Mouse (Mus musculus): ENCODE results near the gene Zfp346. TPM values are rescaled to one million over a fixed set of nuclear protein-coding genes. Genes with fewer than 3 reads are reported as not detected.

Gene Zfp346
- total and polyA plus RNA-seq, 3 experiments: 19.5 to 28.8 TPM; not detected in 1

DNA sequence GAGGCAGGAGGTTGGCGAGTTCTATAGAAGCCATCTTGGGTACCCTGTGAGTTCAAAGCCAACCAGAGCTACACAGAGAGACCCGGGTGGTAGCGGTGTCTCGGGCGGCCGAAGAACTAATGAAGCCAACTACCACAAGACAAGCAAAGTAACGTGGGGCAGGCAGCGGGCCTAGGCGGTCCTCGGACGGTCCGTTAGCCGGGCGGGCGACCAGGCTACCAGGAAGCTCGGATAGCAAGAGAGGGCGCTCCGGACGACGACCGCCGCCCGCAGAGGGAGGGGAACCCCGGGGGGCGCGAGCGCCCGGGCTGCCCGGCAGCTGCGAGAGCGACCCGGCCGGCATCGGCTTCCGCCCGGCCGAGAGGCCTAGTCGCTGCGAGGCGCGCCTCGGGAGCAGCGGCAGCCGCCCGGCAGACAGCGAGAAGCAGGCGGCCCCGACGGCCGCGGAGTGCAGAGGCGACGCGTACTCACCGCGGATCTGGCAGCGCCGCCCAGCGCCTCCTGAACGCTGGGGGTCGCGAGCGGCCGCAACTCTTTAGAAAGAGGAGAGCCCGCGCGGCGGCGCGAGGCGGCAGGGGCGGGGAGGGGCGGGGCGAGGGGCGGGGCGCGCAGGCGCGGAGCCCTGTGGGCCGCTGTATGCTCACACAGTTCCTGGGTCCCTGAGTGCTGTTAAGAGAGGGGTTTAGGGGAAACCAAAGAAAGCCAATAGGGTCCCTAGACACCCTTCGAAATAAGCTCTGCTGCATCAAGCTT, 5.2 kb upstream of the Zfp346 start, which contains the start of gene Uimc1 (continued):
- TF ChIP-seq POLR2AphosphoS2 (IDR thresholded peaks at IDR 0.05; ENCODE audit: low read length) (peak; percentile 76), POLR2A (IDR thresholded peaks at IDR 0.05; ENCODE audit: control insufficient read depth in 1 of 2, insufficient read depth in 1 of 2, low read depth in 1 of 2, low read length in 2 of 2, poor library complexity in 1 of 2) (peak; percentile 78 to 80)

DNA sequence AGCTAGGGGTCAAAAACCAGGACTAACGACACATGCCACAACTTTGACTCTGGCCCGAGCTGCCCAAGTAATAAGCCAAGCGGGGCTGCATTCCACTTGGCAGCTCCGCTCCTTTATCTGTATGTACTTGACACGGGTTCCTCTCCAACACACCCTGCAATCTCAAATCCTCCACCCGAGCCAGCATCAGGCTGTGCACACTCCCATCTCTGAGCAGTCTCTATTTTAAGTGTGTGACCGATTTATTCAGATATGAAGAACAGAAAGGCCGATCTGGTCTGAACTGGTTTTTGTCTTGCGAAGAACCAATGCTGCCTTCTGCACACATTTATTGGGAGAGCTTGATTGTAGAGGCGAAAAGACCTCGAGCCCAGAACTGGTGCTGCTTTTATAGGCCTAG, 3.5 kb upstream of the Zfp346 start:
- H3K9ac ChIP-seq (ENCODE audit: control insufficient read depth, low read depth, low read length, poor library complexity, severe bottlenecking): no peak overlapping the region
- TF ChIP-seq POLR2A (IDR thresholded peaks at IDR 0.05; ENCODE audit: control insufficient read depth in 1 of 2, insufficient read depth in 1 of 2, low read depth in 1 of 2, low read length in 2 of 2, poor library complexity in 1 of 2): peak; percentile 21 to 67; a peak in 2 of 4 replicates
- TF ChIP-seq SIN3A (IDR thresholded peaks at IDR 0.05; ENCODE audit: low read length): 0 out of 2 replicates have a peak, but pooled peaks have one; percentile 4
- no peak for TF ChIP-seq UBTF (IDR thresholded peaks at IDR 0.05; ENCODE audit: borderline replicate concordance, insufficient read depth, low read depth, low read length)
- TF ChIP-seq SMC3 (IDR thresholded peaks at IDR 0.05; ENCODE audit: low read depth, low read length): no peak
- TF ChIP-seq NELFE (IDR thresholded peaks at IDR 0.05; ENCODE audit: low read depth, low read length): peak; percentile 70
- no peak for TF ChIP-seq TCF12 (IDR thresholded peaks at IDR 0.05; ENCODE audit: low read depth, low read length)
- peak; percentile 73 for TF ChIP-seq ZMIZ1 (IDR thresholded peaks at IDR 0.05; ENCODE audit: low read depth, low read length)
- TF ChIP-seq NRF1 (IDR thresholded peaks at IDR 0.05; ENCODE audit: insufficient read depth, low read depth, low read length, poor library complexity, severe bottlenecking): no peak
- peak; percentile 83 for TF ChIP-seq TBP (IDR thresholded peaks at IDR 0.05; ENCODE audit: low read depth, low read length)
- TF ChIP-seq CTCF (IDR thresholded peaks at IDR 0.05 in 2 of 3, conservative IDR thresholded peaks at IDR 0.05 in 1 of 3; ENCODE audit: control insufficient read depth in 1 of 3, insufficient read depth in 1 of 3, low read depth in 2 of 3, low read length in 3 of 3, poor library complexity in 1 of 3, severe bottlenecking in 1 of 3): no peak
- TF ChIP-seq KAT2A (conservative IDR thresholded peaks at IDR 0.05; ENCODE audit: low read depth, low read length): no peak
- no peak for TF ChIP-seq E2F4 (IDR thresholded peaks at IDR 0.05; ENCODE audit: borderline replicate concordance, low read depth, low read length)
- TF ChIP-seq CHD2 (IDR thresholded peaks at IDR 0.05; ENCODE audit: low read length): no peak
- H3K27ac ChIP-seq (ENCODE audit: control insufficient read depth, low read depth, low read length): peak overlapping the region; percentile 71
- no peak overlapping the region for H3K4me3 ChIP-seq (ENCODE audit: control insufficient read depth in 1 of 2, insufficient read depth in 1 of 2, low read depth in 2 of 2, low read length in 2 of 2)
- peaks cover 1 to 23% of the 10 kb centered on the region in 2 experiments; a peak in 3 of 4 replicates for H3K4me1 ChIP-seq (ENCODE audit: control insufficient read depth in 1 of 2, insufficient read depth in 2 of 2, low read length in 2 of 2)
- H3K27me3 ChIP-seq (ENCODE audit: control insufficient read depth in 1 of 2, insufficient read depth in 2 of 2, low read length in 2 of 2): no peaks in the 10 kb centered on the region
- peak; percentile 84 for DNase-seq (ENCODE audit: low read depth, low spot score)
- H3K9me3 ChIP-seq (replicated peaks; ENCODE audit: insufficient read depth, low read length): no peaks in the 10 kb centered on the region
- peaks cover 0 to 25% of the 10 kb centered on the region in 2 experiments; a peak in 3 of 4 replicates for H3K36me3 ChIP-seq (ENCODE audit: control insufficient read depth in 1 of 2, insufficient read depth in 2 of 2, low read length in 2 of 2)
- H3K79me2 ChIP-seq (ENCODE audit: control insufficient read depth, insufficient read depth, low read length, poor library complexity): peaks cover 36% of the 10 kb centered on the region

DNA sequence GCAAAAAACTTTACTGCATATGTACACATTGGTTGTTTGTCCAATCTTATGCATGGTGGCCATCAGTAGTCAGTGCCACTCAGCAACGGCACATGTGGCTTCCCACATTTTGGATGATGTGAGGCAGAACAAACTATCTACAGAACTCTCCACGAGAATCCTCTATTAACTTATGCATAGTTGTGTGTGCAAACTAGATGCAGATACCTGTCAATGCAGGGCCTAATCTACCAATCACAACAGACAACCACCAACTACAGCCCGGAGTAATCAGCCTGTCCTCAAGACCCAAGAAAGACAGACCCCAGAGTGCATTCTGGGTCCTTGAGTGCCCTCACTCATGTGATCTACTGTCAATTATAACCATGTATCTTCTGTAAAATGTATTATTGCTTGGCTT, 2.7 kb upstream of the Zfp346 start:
- TF ChIP-seq SIN3A (IDR thresholded peaks at IDR 0.05; ENCODE audit: low read length): 0 out of 2 replicates have a peak, but pooled peaks have one; percentile 17
- TF ChIP-seq ZNF384 (IDR thresholded peaks at IDR 0.05; ENCODE audit: low read depth, low read length): no peak

More for the DNA sequence above, 2.7 kb upstream of the Zfp346 start:
- no peaks in the 10 kb centered on the region for H3K27me3 ChIP-seq (ENCODE audit: control insufficient read depth in 1 of 2, insufficient read depth in 2 of 2, low read length in 2 of 2)
- H3K9me3 ChIP-seq (replicated peaks; ENCODE audit: insufficient read depth, low read length): no peaks in the 10 kb centered on the region
- H3K79me2 ChIP-seq (ENCODE audit: control insufficient read depth, insufficient read depth, low read length, poor library complexity): peaks cover 40% of the 10 kb centered on the region
- H3K9ac ChIP-seq (ENCODE audit: control insufficient read depth, low read depth, low read length, poor library complexity, severe bottlenecking): peak overlapping the region; percentile 1; the same call in 1 of the 2 replicates
- no peak overlapping the region for H3K4me3 ChIP-seq (ENCODE audit: control insufficient read depth in 1 of 2, insufficient read depth in 1 of 2, low read depth in 2 of 2, low read length in 2 of 2)
- peaks cover 3 to 23% of the 10 kb centered on the region in 2 experiments; a peak in 3 of 4 replicates for H3K4me1 ChIP-seq (ENCODE audit: control insufficient read depth in 1 of 2, insufficient read depth in 2 of 2, low read length in 2 of 2)
- H3K27ac ChIP-seq (ENCODE audit: control insufficient read depth, low read depth, low read length): peak overlapping the region; percentile 70
- DNase-seq (ENCODE audit: low read depth, low spot score): peak; percentile 69
- peaks cover 0 to 31% of the 10 kb centered on the region in 2 experiments for H3K36me3 ChIP-seq (ENCODE audit: control insufficient read depth in 1 of 2, insufficient read depth in 2 of 2, low read length in 2 of 2)
